Mouse (Mus musculus) limb, embryonic 14.5 days (tissue): ENCODE measurements at regions not wholly inside any gene's neighbourhood (a gene's known extent, or its start where the extent isn't known, plus 50 kb on each side); places are given as distances from the start of the nearest gene placed in this dataset.

Experiments used
- ATAC-seq: fragments of 200-750 bp; cut with Nextera tagmentation; 2 replicates; pipeline ENCODE4 v1.8.0; 2017; ENCODE audit warnings: low read depth, moderate number of reproducible peaks, moderate TSS enrichment; ENCODE audit not compliant: low FRiP score
- DNase-seq: peaks from one replicate; pipeline ENCODE4 v3.0.0-alpha.2; 2015; ENCODE audit warnings: low spot score
- H3K27ac ChIP-seq: fragments of 300-500 bp; sonication (generic); replicated peaks from 2 replicates; pipeline ENCODE4 v1.5.1; 2014; ENCODE audit warnings: low read depth, mild to moderate bottlenecking, low read length, moderate library complexity, mixed read lengths
- H3K27me3 ChIP-seq: fragments of 300-500 bp; sonication (generic); 2 replicates; pipeline ENCODE4 v1.6.1; 2014; ENCODE audit warnings: low read length, mixed read lengths; ENCODE audit not compliant: control insufficient read depth, insufficient read depth
- H3K36me3 ChIP-seq: fragments of 300-500 bp; sonication (generic); 2 replicates; pipeline ENCODE4 v1.6.1; 2014; ENCODE audit warnings: mild to moderate bottlenecking, low read length, moderate library complexity, mixed read lengths; ENCODE audit not compliant: control insufficient read depth, insufficient read depth
- H3K4me1 ChIP-seq: fragments of 300-500 bp; sonication (generic); 2 replicates; pipeline ENCODE4 v1.6.1; 2014; ENCODE audit warnings: antibody characterized with exemption, low read length, mixed read lengths; ENCODE audit not compliant: control insufficient read depth, insufficient read depth
- H3K4me2 ChIP-seq: fragments of 300-500 bp; sonication (generic); replicated peaks from 2 replicates; pipeline ENCODE4 v1.6.1; 2014; ENCODE audit warnings: low read depth, mild to moderate bottlenecking, low read length, moderate library complexity; ENCODE audit not compliant: severe bottlenecking
- H3K4me3 ChIP-seq: fragments of 300-500 bp; sonication (generic); replicated peaks from 2 replicates; pipeline ENCODE4 v1.5.1; 2014; ENCODE audit warnings: low read length
- H3K9ac ChIP-seq: fragments of 300-500 bp; sonication (generic); 2 replicates; pipeline ENCODE4 v1.6.1; 2014; ENCODE audit warnings: mild to moderate bottlenecking, low read depth, low read length, moderate library complexity; ENCODE audit not compliant: severe bottlenecking
- H3K9me3 ChIP-seq: fragments of 300-500 bp; sonication (generic); 2 replicates; pipeline ENCODE4 v1.6.1; 2016; ENCODE audit warnings: low read length; ENCODE audit not compliant: control insufficient read depth
- POLR2A ChIP-seq: fragments of 200-500 bp; IDR thresholded peaks from 2 replicates; pipeline ENCODE4 v1.8.0; 2012; ENCODE audit warnings: inconsistent platforms, mild to moderate bottlenecking, moderate library complexity, borderline replicate concordance; ENCODE audit not compliant: insufficient read depth, insufficient read length; ENCODE audit errors: extremely low read depth
- WGBS: fragments of 180-500 bp; shearing (Covaris S2); extraction: QIAGEN DNeasy Blood & Tissue Kit; methylation state at CpG from one replicate; pipeline ENCODE4 v1.1.7; 2014; 5-methylcytosine and 5-hydroxymethylcytosine counted together

DNA sequence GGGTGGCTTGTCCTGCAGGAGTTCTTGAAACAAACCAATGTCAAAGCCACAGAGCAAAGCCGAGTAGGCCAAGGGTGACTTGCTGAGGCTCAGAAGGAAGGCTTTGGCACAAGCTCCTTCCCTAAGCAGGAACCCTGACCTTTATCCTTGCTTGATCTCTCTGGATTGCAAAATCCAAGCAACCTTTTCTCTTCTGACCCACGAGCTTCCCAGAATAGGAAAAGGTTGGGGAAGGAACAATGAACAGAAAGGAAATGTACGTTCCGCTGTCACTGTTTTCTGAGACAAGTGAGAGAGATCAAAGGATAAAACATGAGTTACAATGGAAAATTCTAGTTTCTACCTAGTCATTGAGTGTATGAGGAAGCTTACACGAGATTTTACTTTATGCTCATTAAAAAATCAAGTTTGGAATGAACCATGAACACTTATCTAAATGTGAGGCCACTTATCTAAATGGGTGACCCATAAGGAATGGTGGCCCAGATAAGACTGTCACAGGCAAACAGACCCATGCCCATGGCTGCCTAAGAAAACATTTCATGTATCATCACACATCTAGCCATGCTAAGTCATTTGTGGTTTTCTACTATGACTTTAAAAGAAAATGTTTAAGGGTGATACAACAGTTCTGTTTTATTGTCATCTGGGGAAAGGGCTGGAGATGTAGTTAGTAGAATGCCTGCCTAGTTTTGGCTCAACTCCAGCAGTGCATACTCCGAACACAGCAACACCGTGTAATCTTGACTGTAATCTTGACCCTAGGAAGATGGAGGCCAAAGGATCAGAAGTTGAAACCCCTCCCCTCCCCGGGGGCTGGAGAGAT is 80.7 kb upstream of the Tbl1xr1 start:
- H3K27me3 ChIP-seq, result no peaks in the 10 kb centered on the region
- no peak for TF ChIP-seq POLR2A
- ATAC-seq (no peak), DNase-seq (no peak)
- no peak overlapping the region for H3K4me2 ChIP-seq
- H3K36me3 ChIP-seq, result no peaks in the 10 kb centered on the region
- no peak overlapping the region for H3K4me3 ChIP-seq
- no peaks in the 10 kb centered on the region for H3K9me3 ChIP-seq
- no peak overlapping the region for H3K9ac ChIP-seq
- no peaks in the 10 kb centered on the region for H3K4me1 ChIP-seq
- 69% methylated on average over 8 of the region's 8 CpGs for WGBS
- H3K27ac ChIP-seq, result no peak overlapping the region

DNA sequence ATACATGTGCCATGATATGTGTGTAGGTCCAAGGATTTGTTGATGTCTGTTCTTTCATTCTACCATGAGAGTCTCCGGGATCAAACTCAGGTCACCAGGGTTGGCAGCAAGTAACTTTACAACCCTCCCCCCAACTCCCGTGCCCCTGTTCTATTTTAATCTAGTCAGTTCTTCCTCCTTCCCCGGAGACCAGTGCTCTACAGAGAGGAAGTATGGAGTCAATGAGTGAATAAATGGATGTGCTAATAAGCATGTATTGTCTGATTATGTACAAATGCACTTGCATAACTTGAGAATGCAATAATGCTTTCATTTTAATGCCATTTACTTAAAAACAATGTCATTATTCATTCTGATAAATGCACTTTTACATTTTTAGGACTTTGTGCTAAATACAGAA is 79.1 kb upstream of the Tbl1xr1 start:
- Histone ChIP-seq H3K4me1 (no peaks in the 10 kb centered on the region), H3K4me3 (no peak overlapping the region), H3K9ac (no peak overlapping the region), H3K36me3 (no peaks in the 10 kb centered on the region), H3K9me3 (no peaks in the 10 kb centered on the region), H3K27ac (no peak overlapping the region), H3K4me2 (no peak overlapping the region), H3K27me3 (no peaks in the 10 kb centered on the region)
- TF ChIP-seq POLR2A, result no peak
- 84% methylated on average over 3 of the region's 3 CpGs for WGBS
- no peak for DNase-seq
- ATAC-seq, result no peak

- no peak for TF ChIP-seq POLR2A
- H3K9me3 ChIP-seq, result no peaks in the 10 kb centered on the region
Measured at GRCm38 (mm10) chr3:22005456-22005855, 71.0 kb upstream of the Tbl1xr1 start.

GRCm38 (mm10) chr3:22006113-22006512 is 70.3 kb upstream of the Tbl1xr1 start:
- Histone ChIP-seq H3K4me2 (no peak overlapping the region), H3K27me3 (no peaks in the 10 kb centered on the region), H3K4me1 (no peaks in the 10 kb centered on the region), H3K9me3 (no peaks in the 10 kb centered on the region), H3K36me3 (no peaks in the 10 kb centered on the region), H3K27ac (no peak overlapping the region), H3K9ac (no peak overlapping the region), H3K4me3 (no peak overlapping the region)
- WGBS, result 95% methylated on average over 1 of the region's 1 CpGs
- ATAC-seq (no peak), DNase-seq (no peak)
- TF ChIP-seq POLR2A, result no peak

More at GRCm38 (mm10) chr3:22005456-22005855, 71.0 kb upstream of the Tbl1xr1 start:
- no peaks in the 10 kb centered on the region for H3K36me3 ChIP-seq
- 74% methylated on average over 9 of the region's 9 CpGs for WGBS
- no peak for ATAC-seq
- no peak overlapping the region for H3K9ac ChIP-seq
- DNase-seq, result no peak
- H3K4me3 ChIP-seq, result no peak overlapping the region
- no peak overlapping the region for H3K27ac ChIP-seq
- H3K27me3 ChIP-seq, result no peaks in the 10 kb centered on the region
- H3K4me1 ChIP-seq, result no peaks in the 10 kb centered on the region
- no peak overlapping the region for H3K4me2 ChIP-seq

- Histone ChIP-seq H3K27me3 (no peaks in the 10 kb centered on the region), H3K9ac (no peak overlapping the region), H3K4me1 (no peaks in the 10 kb centered on the region), H3K36me3 (no peaks in the 10 kb centered on the region), H3K9me3 (no peaks in the 10 kb centered on the region), H3K27ac (no peak overlapping the region), H3K4me2 (no peak overlapping the region), H3K4me3 (no peak overlapping the region)
- TF ChIP-seq POLR2A, result no peak
- 94% methylated on average over 2 of the region's 2 CpGs for WGBS
- DNase-seq (no peak), ATAC-seq (no peak)
Measured at GRCm38 (mm10) chr3:22006651-22007050, 69.8 kb upstream of the Tbl1xr1 start.
